Mouse (Mus musculus) cerebellum, postnatal 25 days (tissue): ENCODE measurements around the gene Tor1a.
A peak's percentile ranks its signal among the peaks of the same experiment; 100 is the strongest.

ENCODE experiments used
- DNase-seq, 2 experiments: peaks; one replicate each; pipeline ENCODE4 v3.0.0; 2021; ENCODE audit warnings: mixed read lengths in 2 of 2

The Tor1a gene

GRCm38 (mm10) chr2:30967352-30968327 lies at the start of gene Tor1a:
Gene Tor1a (minus strand): TSS chr2:30967933.
- DNase-seq: peak; percentile 91 to 93

GRCm38 (mm10) chr2:31013371-31014120 lies 45.8 kb upstream of the Tor1a start:
- no peak for DNase-seq

- no peak for DNase-seq
Measured at GRCm38 (mm10) chr2:31007208-31007607, 39.5 kb upstream of the Tor1a start.

GRCm38 (mm10) chr2:31006434-31006833 lies 38.7 kb upstream of the Tor1a start:
- no peak for DNase-seq

- no peak for DNase-seq
Measured at GRCm38 (mm10) chr2:31005453-31005852, 37.7 kb upstream of the Tor1a start.

GRCm38 (mm10) chr2:31002857-31003256 lies 35.1 kb upstream of the Tor1a start:
- peak; percentile 43 to 53 for DNase-seq

- no peak for DNase-seq
Measured at GRCm38 (mm10) chr2:30998443-30999260, 30.9 kb upstream of the Tor1a start.

- peak; percentile 59 to 77 for DNase-seq
Measured at GRCm38 (mm10) chr2:30995432-30995996, 27.8 kb upstream of the Tor1a start.

- DNase-seq: no peak
Measured at GRCm38 (mm10) chr2:30994853-30995252, 27.1 kb upstream of the Tor1a start.

GRCm38 (mm10) chr2:30990221-30990620 lies 22.5 kb upstream of the Tor1a start:
- no peak for DNase-seq

GRCm38 (mm10) chr2:30985111-30986020 lies 17.6 kb upstream of the Tor1a start:
- peak in 1 of 2 experiments; percentile 54 for DNase-seq

GRCm38 (mm10) chr2:30983024-30983423 lies 15.3 kb upstream of the Tor1a start:
- DNase-seq: peak in 1 of 2 experiments; percentile 48

- peak; percentile 98 to 99 for DNase-seq
Measured at GRCm38 (mm10) chr2:30981790-30982513, 14.2 kb upstream of the Tor1a start, which contains the start of the genes BC005624 and Usp20. Gene BC005624 (minus strand): TSS chr2:30982201. Gene Usp20 (plus strand): TSS chr2:30982279.

GRCm38 (mm10) chr2:30966826-30967225 lies 907 bp downstream of the Tor1a start:
- DNase-seq: no peak

GRCm38 (mm10) chr2:30965627-30966026 lies 2.1 kb downstream of the Tor1a start:
- DNase-seq: no peak

GRCm38 (mm10) chr2:30962570-30963254 lies 5.0 kb downstream of the Tor1a start:
- DNase-seq: no peak

GRCm38 (mm10) chr2:30959856-30960255 lies 7.9 kb downstream of the Tor1a start:
- DNase-seq: no peak

- no peak for DNase-seq
Measured at GRCm38 (mm10) chr2:30958726-30959125, 9.0 kb downstream of the Tor1a start.

GRCm38 (mm10) chr2:30957511-30957910 lies 10.2 kb downstream of the Tor1a start:
- DNase-seq: no peak

- DNase-seq: no peak
Measured at GRCm38 (mm10) chr2:30954797-30955196, 12.9 kb downstream of the Tor1a start.
